Mouse (Mus musculus): ENCODE data around the gene Dlgap4. TPM values are rescaled to one million over a fixed set of nuclear protein-coding genes. Genes with fewer than 3 reads are reported as not detected.

Dlgap4 gene
- total RNA-seq (2021): 10 to 100 TPM; 57.1 to 58.3 TPM

DNA sequence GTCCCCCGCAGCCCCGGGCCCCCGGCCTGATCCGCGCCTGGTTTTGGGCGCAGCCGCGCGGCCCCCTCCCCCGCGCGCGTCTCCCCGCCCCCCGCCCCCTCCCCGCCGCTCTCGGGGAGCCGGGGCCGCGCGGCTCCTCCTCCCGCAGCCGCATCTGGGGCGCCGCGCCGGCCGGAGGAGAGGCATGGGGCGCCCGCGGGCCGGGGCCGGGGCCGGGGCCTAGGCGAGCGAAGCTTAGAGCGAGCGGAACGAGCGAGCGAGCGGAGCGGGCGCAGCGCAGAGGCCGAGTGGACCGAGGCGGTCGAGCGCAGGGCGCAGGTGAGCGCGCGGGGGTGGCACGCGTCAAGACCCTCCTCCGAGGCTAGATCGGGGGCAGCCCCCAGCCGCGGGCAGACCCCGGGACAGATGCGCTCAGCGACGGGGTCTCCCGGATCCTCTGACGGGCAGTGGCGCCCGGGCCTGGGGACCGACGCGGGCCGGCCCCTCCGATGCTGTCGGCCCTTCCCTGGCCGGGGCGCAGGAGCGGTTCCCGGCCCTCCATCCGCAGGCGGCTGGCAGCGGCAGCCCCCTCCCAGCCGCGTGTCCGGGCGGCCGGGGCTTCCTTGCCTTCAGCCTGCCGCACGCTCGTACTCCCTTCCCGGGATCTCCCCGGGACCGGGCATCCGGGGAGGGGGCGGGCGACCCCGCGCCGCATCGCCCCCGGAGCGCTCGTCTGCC lies at the start of gene Dlgap4:
TSS of gene Dlgap4 (plus strand) at position 165 of the 717 bp plus-strand sequence.
- DNase-seq: peak; percentile 28

DNA sequence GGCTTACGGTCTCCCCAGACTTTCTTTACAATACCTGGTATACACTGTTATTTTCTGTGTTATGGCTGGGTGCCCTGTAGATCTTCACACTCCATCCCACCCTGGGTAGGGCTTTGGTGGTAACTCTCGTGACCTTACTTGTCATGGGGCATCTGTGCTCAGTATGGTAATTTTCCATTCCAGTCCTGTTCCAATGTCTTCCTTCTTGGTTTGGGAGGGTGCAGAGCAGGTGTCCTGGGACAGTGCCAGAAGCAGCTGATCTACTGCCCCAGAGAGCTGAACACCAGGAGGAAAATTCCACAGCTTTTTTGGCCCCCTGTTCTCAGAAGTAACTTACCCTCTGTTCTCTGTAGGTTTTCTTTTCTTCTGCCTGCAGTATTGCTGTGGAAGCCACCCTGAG lies 47.0 kb upstream of the Dlgap4 start:
- no peak for DNase-seq

DNA sequence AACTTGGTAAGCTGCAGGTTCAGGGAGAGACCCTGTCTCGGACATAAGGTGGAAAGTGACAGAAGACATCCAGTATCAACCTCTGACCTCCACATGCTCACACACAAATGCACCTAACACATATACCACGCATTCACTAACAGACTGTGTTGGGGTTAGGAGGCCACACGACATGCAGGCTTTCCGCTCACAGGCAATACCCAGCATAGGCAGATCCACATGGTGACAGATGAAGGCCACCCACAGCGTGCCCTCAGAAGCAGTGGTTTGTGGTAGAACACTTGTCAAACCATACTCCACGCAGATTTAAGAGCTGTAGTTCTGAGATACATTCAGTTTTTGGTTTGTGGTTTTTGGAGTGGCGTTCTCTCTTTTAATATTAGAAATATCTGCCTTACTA lies 44.9 kb upstream of the Dlgap4 start:
- no peak for DNase-seq

DNA sequence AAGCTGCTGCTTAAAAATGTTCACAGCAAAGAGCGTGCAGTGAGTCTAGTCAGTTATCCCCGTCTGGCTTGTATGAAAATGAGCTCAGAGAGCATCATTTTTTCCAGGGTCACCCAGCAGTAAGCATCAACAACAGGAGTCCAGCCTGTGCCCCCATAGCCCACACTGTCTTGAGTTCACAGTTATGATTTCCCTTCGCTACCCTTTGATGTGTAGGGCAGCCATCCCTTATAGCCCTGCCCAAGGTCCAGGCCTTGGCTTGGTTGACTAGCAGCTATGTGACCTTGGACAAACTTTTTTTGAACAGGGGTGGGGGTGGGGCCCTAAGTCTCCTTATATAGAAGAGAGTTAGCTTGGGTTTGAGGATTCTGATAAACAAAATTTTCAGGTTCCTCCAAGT lies 44.2 kb upstream of the Dlgap4 start:
- no peak for DNase-seq

DNA sequence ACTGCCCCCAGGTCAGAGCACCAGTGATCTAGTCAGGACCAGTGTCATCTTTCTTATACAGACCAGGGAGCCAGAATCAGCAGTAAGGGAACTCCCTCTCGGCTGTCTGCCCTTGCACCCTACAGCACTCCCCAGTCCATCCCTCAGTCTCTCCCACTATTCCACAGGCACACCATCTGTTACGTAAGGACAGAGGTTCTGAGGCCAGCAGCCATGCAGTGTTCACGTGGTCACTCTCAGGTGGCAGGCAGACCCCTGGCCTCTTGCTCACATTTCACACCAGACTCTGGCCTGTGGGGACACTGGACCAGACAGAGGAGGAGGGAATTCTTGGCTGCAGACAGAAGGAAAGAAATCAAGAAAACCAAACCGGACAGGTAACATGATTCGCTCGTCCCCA lies 42.0 kb upstream of the Dlgap4 start:
- DNase-seq: no peak

DNA sequence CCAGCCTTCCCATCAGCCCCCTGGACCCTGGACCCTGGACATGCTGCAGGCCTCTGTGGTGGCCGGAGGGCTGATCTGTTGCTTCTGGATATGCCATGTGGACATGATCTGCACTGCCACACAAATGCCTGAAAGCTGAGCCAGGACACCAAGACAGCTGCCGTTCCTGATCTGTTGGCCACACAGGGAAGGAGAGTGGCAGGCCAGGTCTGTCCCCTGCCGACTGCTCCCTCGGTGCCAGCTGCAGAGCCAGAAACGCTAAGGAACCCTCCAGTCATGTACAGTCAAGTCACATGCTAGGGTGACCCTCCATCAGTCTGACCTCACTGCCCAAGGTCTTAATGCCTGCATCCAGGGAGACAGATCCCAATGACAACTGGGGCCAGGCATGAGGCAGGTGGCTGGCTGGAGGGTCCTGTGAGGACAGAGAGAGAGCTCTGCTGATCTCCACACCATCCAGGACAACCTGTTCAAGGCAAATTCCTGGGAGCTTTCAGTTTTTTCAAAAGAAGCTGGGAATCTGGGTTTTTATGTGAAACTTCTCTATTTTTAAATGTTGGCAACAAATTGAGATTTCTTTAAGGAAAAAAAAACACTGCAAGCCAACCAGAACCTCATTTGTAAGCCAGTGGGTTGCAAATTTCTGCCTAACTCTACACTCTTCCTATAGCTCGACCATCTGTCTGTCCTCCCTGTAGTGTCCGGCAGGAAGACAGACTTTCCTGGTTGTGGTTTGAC lies 36.5 kb upstream of the Dlgap4 start:
- DNase-seq: no peak

DNA sequence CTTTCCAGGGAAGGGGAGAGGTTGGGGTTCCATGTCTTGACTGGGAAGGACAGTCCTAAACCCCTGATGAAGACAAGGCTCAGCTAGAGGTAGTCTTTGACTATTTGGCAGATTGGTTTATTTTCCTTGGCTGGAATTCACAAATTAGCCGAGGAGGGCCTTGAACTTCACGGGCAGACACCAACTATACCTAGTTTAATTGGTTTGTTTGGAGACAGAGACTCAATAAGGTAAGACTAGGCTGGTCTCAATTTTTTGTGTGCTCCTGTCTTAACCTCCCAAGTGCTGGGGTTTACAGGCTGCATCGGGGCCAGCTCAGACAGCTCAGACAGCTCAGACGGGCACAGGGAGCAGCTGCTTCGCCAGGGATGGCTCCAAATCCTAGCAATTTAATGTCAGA lies 33.0 kb upstream of the Dlgap4 start:
- DNase-seq: no peak

DNA sequence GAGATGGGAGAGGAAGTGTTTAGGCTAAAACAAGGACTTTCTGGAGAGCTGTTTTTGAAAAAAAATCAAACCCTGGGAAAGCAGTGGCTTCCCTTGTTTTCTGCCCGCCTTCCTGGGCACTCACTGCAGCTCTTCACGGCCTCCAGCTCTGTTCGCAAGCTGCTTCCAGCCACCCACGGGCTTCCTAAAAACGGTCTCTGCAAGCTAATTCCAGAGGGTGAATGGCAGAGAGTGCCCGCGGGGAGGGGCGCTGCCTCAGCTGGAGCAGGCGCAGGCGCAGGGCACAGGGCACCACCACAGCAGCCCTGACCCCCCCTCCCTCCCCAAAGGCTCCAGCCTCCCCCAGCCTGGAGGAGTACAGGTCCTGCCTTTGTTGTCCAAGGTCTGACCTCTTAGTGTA lies 32.3 kb upstream of the Dlgap4 start:
- DNase-seq: no peak

DNA sequence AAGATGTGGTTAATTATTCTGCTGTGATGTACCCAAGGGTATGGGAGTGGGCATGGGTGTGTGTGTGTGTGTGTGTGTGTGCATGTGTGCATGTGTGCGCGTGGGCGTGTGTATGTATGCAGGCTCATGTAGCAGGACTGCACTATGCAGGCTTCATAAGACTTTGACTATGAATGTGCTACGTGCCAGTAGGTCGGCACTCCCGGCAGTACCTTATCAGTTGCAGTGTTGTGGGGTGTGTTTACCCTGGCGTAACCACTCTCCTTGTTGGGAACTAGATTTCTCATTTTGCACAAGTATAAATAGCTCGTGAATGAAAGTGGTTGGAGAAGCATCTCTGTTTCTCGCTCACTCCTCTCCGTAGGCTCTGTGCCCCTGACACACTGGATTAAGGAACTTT lies 30.6 kb upstream of the Dlgap4 start:
- peak; percentile 22 for DNase-seq

DNA sequence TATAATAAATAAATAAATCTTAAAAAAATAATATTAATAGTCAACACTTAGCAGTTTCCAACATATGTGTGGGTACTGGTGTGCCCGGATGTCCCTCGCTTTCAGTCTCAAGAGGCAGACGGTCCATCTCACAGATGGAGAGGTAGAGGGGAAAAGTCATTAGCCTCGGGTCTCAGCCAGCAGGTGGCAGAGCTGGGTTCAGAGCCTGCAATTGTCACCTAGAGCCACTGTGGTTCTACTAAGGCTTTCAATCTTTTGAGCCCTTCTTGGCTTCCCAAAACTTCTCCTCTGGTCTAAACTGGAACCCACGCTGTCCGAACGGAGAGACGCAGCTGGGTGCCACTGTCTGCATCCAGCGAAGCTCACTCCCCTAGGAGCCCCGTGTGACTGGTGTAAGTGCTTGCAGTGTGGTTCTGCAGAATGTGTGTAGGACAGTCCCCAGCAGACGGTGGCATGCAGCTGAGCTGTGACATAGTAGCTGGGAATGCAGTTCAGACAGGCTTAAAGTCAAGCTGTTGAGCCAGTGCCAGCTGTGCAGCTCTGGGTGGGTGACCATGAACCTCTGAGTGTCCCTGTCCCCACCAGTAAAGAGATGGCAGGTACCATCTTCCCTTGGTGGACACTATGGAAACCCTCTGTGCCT lies 29.2 kb upstream of the Dlgap4 start:
- peak; percentile 27 for DNase-seq

DNA sequence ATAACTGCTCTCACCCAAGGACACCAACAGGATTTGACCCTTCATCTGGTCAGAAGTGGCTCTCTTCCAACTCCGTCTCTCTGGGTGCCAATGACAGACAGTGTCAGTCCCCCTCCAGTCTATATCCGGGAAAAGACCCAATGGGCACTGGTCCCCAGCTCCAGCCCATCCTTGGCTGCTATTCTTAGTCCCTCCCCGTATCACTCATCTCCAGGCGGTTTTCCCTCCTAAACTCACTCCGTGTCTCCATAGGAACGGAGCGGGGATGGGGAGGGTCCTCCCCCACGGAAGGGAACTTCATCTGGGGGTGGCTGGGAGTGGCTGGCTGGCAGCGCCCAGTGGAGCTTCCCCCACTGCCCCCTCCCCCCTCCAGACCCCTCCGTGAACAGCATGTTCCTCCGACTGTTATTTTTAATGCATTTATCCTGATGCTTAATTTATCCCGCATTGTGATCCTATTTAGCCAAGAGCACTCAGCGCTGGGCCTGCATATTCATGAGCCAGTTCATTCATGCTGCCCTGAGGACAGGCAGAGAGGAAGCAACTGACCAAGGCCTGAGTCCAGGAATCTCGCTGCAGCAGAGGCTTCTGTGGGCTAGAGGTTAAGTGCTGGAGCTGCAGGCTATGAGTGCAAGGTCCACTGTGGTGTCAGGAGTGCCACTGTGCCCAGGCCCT lies 28.6 kb upstream of the Dlgap4 start:
- DNase-seq: peak; percentile 52

DNA sequence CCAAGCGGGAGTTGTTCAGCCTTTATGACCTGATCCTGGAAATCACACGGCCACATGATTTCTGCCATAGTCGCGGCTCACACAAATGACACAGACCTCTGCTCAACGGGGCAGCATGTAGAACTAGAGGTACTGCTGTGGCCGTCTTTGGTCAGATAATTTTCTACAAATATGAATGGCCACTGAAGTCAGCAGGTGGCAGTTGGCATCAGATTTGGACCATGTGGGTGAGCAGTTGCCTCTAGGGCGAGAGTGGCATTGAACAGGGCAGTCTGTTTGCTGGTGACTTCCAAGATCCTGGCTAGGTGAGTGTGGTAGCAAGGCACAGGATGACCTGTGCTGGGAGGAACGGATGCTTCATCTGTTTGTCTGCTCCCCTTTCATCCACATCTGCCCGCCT lies 24.0 kb upstream of the Dlgap4 start:
- no peak for DNase-seq

DNA sequence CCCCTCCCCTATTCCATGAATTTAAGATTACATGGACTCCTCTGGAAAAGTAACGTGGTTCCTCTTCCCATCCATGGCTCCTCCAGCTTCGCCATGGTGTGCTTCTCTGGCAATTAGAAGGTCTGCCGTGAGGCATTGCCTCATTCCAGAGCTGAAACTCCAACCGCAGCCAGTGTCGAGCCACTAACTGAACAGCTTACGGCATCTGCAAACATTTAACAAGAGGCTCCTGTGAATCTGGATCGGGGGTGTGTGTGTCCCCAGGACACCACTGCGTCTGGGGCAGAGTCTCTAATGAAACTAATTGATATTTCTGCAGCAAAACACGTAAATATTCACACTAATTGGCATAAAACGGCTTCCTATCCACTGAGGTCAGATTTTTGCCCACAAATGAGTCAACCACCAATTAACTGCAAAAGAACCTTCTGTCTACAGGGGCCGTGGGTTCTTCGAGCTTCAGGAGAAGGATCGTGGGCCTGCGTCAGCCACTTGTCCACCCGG lies 18.5 kb upstream of the Dlgap4 start:
- DNase-seq: no peak

DNA sequence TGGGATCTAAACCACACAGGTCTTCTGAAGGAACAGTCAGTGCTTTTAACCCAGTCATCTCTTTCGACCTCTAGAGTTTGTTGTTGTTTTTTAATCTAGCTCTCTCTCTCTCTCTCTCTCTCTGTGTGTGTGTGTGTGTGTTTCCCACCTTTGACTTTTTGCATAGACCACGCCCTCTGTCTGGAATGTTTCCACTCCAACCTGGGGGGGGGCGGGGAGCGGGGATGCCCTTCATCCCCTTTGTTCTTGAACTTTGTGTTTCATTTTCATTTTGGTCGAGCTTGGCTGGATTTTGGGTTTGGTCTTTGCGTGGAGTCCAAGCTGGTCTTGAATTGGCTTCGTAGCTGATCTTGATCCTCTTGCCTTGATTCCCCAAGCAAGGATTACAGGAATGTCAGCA lies 10.9 kb upstream of the Dlgap4 start:
- no peak for DNase-seq

DNA sequence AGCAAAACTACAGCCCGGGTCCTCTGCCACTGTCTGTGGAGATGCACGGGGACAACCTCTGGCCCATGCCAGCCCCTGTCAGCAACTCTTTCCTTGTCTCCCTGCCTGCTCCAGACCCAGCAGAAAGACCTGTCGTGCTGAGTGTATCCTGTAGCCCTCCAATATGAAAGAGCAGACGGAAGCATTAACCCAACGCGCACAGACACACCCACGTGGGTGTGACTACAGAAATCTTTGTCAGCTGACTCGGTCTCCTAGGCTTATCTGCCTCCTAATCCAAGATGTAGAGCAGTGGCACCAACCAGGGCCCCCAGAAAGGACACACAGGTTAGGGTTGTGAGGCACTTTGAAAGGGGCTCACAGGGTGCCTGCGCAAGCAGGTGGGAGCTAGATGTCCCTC lies 9.8 kb upstream of the Dlgap4 start:
- no peak for DNase-seq

DNA sequence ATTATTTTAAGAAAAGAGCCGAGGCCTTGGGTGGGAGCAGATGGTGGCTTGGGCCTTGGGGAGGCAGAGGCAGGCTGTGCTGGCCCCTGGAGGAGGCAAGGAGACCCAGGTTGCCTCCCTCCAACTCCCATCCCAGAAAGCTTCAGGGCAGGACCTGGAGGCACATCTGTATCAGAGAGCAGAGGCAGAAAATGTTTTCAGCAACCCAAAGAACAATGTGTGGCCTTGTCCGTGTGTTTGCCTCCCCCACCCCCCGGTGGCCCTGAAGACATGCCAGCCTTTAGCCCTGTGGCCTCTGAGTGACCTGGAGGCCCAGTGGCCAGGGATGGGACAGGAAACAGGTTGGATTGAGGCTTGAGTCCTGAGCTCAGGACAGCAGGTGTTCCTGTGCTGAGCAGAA lies 8.4 kb upstream of the Dlgap4 start:
- no peak for DNase-seq

DNA sequence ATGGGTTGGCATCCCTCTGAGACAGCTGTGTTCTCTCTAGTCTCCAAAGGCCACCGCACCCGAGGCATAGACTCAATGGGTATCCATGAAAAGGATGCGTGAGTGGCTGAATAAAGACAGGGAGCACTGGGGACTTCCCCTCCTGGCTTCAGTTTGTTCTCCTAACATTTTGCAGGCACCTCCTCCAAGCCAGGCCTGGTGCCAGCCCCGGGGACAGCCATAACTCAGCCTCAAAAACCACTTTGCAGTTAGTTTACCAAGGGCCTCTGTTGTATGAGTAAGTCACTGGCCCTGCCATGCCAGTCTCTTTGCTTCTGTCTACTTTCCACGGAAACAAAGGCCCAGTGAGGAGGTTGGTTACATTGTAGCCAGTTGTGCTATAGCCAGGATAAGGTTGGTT lies 7.5 kb upstream of the Dlgap4 start:
- no peak for DNase-seq

DNA sequence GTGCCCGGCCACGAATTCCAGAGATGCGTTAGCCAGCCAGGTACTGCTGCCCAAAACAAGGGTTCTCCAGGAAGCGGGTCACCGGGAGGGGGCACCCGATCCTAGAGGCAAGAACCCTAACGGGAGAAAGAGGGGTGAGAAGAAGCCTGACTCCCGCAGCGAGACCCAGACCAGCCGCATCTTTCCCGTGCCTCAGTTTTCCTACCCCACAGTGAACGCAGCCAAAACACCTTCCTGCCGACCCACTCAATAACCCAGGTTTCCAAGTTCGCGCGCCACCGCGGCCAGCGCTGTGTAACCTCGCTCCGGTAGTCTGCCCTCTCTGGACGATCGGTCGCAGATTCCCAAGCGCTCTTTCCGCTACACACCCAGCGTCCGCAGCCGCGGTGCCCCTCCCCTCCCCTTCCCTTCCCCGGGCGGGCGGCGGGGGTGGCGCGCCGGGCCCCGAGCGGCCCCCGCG lies 394 bp upstream of the Dlgap4 start:
- DNase-seq: peak; percentile 69

DNA sequence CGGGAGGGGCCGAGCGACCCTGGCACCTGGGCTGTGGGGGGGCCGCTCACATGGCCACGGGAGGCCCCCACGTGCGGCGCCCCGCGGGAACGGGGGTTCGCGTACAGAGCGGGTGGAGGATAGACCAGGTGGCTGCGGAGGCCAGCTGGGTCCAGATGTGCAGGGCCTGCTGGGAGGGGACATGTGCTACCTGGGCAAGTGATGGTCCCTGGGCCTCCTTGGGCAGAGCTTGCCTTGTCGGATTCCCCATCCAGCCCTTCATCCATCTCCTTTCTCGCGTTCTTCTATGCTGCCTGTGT lies 702 bp downstream of the Dlgap4 start:
- no peak for DNase-seq

DNA sequence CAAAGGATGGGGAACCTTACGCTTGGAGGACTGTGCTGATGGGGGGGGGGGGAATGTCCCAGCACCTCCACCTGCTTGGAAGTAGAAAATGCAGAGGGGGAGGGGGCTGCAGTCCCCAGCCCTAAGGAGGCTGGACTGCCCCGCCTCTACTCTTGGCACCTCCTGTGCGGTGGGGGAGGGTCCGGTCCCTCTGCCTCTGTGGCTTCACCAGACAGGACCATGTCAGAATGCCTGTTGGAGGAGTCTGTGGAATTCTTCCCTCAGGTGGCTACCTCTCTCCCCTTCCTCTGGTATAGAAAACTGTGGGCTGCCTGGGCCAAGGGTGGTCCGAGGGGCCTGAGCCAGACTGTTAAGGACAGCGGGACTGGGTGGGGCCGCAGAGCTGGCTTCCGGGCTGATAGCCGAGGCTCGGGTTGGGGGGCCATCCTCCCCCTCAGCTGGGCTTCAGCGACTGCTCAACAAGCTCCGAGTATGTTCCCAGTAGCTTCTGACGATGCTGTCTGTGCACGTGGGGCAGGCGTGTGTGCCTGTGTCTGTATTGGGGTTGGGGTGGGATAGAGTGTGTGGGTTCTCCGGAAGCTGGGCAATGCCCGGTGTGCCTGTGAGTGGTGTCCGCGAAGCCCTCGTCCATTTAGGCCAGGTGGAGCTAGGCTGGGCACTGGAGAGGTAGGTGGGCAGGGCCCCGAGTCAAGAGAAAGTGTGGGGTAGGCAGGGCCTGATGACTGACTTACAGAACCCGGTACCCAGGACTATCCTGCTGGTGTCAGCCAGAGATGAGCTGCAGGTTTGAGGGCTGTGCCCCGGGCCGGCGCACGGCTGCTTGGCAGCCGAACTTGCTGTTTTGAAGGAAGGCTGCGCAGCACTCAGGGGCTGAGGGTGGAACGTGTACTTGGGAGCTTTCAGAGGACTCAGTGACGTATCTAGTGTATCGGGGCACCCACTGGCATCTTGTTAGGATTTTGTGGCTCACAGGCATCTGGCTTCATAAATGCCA lies 1.5 kb downstream of the Dlgap4 start:
- DNase-seq: no peak

DNA sequence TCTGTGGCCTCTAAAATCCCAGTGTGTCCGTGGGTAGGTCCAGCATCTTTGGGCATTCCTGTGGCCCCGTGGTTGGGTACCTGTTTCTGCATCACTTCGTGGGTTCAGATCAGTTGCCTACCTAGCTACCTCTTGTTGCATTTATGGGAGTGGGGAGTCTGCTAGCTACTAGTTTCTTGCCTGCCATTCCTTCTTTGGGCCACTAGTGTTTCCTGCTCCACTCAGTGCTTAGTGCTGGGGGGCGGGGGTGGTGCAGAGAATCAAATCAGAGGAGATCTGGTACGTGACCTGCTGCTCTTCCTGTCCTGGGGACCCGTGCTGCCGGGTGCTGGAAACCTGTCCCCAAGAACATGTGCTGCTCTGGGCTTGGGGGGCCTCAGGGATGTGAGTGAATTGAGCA lies 3.0 kb downstream of the Dlgap4 start:
- DNase-seq: no peak

DNA sequence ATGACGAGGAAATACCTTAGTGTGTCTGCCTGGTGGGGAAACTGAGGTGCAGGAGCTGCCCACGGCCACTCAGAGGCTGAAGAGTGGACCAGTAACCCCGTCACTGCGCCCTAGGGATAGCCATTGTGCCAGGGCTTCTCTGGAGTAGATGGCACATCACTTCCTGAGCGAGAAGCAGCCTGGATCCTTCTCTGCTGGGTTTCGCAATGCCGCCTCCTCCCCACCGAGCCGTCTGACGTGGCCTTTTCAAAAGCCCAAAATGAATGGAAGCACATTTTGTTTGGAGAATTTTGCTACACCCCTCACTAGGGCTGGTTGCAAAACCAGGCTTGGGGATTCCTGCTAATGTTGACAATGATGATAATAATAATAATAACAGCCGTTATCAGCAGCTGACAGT lies 4.0 kb downstream of the Dlgap4 start:
- no peak for DNase-seq
